Mouse (Mus musculus): Measurements from ENCODE around the gene Fau. TPM values are rescaled to one million over a fixed set of nuclear protein-coding genes. Genes with fewer than 3 reads are reported as not detected.

Gene Fau
- polyA plus RNA-seq, 1 experiment from 2014 or later, result 440 TPM

- H3K4me1 ChIP-seq (ENCODE audit: control insufficient read depth, low read depth, low read length), result peaks cover 33% of the 10 kb centered on the region
- no peaks in the 10 kb centered on the region; the same call in 1 of the 2 replicates for H3K36me3 ChIP-seq (ENCODE audit: control insufficient read depth, insufficient read depth)
- no peak overlapping the region for H3K9ac ChIP-seq (ENCODE audit: low read depth, low read length)
- H3K4me2 ChIP-seq (ENCODE audit: low read depth, low read length), result no peak overlapping the region
- peak overlapping the region; percentile 64 for H3K27ac ChIP-seq (ENCODE audit: low read length)
- ATAC-seq (ENCODE audit: low read depth), result peak; percentile 97
- H3K4me3 ChIP-seq (ENCODE audit: low read depth, low read length), result no peak overlapping the region
- no peaks in the 10 kb centered on the region for H3K9me3 ChIP-seq (replicated peaks; ENCODE audit: control insufficient read depth, low read length)
- WGBS (ENCODE audit: insufficient replicate concordance), result 59% methylated on average over 6 of the region's 6 CpGs
- no peaks in the 10 kb centered on the region for H3K27me3 ChIP-seq (ENCODE audit: control insufficient read depth, insufficient read depth, low read depth, low read length)
Measured at GRCm38 (mm10) chr19:6102169-6102853, 44.7 kb downstream of the Fau start.

- H3K27ac ChIP-seq (ENCODE audit: low read length), result no peak overlapping the region
- no peaks in the 10 kb centered on the region for H3K36me3 ChIP-seq (ENCODE audit: control insufficient read depth, insufficient read depth)
- H3K4me2 ChIP-seq (ENCODE audit: low read depth, low read length), result no peak overlapping the region
- no peak overlapping the region for H3K4me3 ChIP-seq (ENCODE audit: low read depth, low read length)
- 48% methylated on average over 4 of the region's 4 CpGs for WGBS (ENCODE audit: insufficient replicate concordance)
- H3K9me3 ChIP-seq (replicated peaks; ENCODE audit: control insufficient read depth, low read length), result no peaks in the 10 kb centered on the region
- no peak for ATAC-seq (ENCODE audit: low read depth)
- peaks cover 33% of the 10 kb centered on the region for H3K4me1 ChIP-seq (ENCODE audit: control insufficient read depth, low read depth, low read length)
- H3K9ac ChIP-seq (ENCODE audit: low read depth, low read length), result no peak overlapping the region
- H3K27me3 ChIP-seq (ENCODE audit: control insufficient read depth, insufficient read depth, low read depth, low read length), result no peaks in the 10 kb centered on the region
Measured at GRCm38 (mm10) chr19:6104476-6104875, 46.8 kb downstream of the Fau start.

- no peak within 1 kb of the TSS for H3K9ac ChIP-seq (ENCODE audit: low read depth, low read length)
- H3K4me2 ChIP-seq (ENCODE audit: low read depth, low read length), result no peak within 1 kb of the TSS
- H3K9me3 ChIP-seq (replicated peaks; ENCODE audit: control insufficient read depth, low read length), result no peaks in the 10 kb centered on the region
- no peaks in the 10 kb centered on the region for H3K27me3 ChIP-seq (ENCODE audit: control insufficient read depth, insufficient read depth, low read depth, low read length)
- ATAC-seq (ENCODE audit: low read depth), result no peak
- H3K4me3 ChIP-seq (ENCODE audit: low read depth, low read length), result no peak within 1 kb of the TSS
- WGBS (ENCODE audit: insufficient replicate concordance), result 81% methylated on average over 7 of the region's 7 CpGs
- H3K4me1 ChIP-seq (ENCODE audit: control insufficient read depth, low read depth, low read length), result peaks cover 33% of the 10 kb centered on the region
- H3K36me3 ChIP-seq (ENCODE audit: control insufficient read depth, insufficient read depth), result no peaks in the 10 kb centered on the region
- H3K27ac ChIP-seq (ENCODE audit: low read length), result no peak within 1 kb of the TSS
Measured at GRCm38 (mm10) chr19:6105586-6105985, 47.9 kb downstream of the Fau start, which contains the start of gene Naaladl1. Gene Naaladl1 (plus strand): TSS chr19:6105782.

Small RNA genes lying within 50 kb of the gene (microRNA-seq; reads per million reads assigned to microRNA genes)
- gene Mir6988, result 0.74 reads per million

Other genes with a start within 250 kb of the Fau start
- gene Frmd8, start 182.6 kb upstream of the Fau start, polyA plus RNA-seq (2015; fragmentation: Nextera tagmentation; extraction: Ambion mirVana), result 13.9 and 14.0 TPM in 2 replicates
- gene Slc25a45, start 180.0 kb upstream of the Fau start, polyA plus RNA-seq (2015; fragmentation: Nextera tagmentation; extraction: Ambion mirVana), result 6.3 and 6.9 TPM in 2 replicates
- gene Tigd3, start 163.7 kb upstream of the Fau start, polyA plus RNA-seq (2015; fragmentation: Nextera tagmentation; extraction: Ambion mirVana), result 2.3 and 2.6 TPM in 2 replicates
- 48.4 and 52.8 TPM in 2 replicates for gene Dpf2, start 144.8 kb upstream of the Fau start, polyA plus RNA-seq (2015; fragmentation: Nextera tagmentation; extraction: Ambion mirVana)
- 2.9 and 3.6 TPM in 2 replicates for gene Cdc42ep2, start 133.0 kb upstream of the Fau start, polyA plus RNA-seq (2015; fragmentation: Nextera tagmentation; extraction: Ambion mirVana)
- 47.2 and 48.6 TPM in 2 replicates for gene Pola2, start 93.6 kb upstream of the Fau start, polyA plus RNA-seq (2015; fragmentation: Nextera tagmentation; extraction: Ambion mirVana)
- 0.06 TPM in 2 replicates for gene Slc22a20, start 71.7 kb upstream of the Fau start, polyA plus RNA-seq (2015; fragmentation: Nextera tagmentation; extraction: Ambion mirVana)
- 22.2 and 23.4 TPM in 2 replicates for gene Capn1, start 41.9 kb upstream of the Fau start, polyA plus RNA-seq (2015; fragmentation: Nextera tagmentation; extraction: Ambion mirVana)
- 14.4 and 19.0 TPM in 2 replicates for gene Syvn1, start 11.3 kb upstream of the Fau start, polyA plus RNA-seq (2015; fragmentation: Nextera tagmentation; extraction: Ambion mirVana)
- 37.4 and 38.5 TPM in 2 replicates for gene Mrpl49, start 59 bp upstream of the Fau start, polyA plus RNA-seq (2015; fragmentation: Nextera tagmentation; extraction: Ambion mirVana)
- gene Znhit2, start 3.3 kb downstream of the Fau start, polyA plus RNA-seq (2015; fragmentation: Nextera tagmentation; extraction: Ambion mirVana), result 15.3 and 17.7 TPM in 2 replicates
- gene Tm7sf2, start 10.5 kb downstream of the Fau start, polyA plus RNA-seq (2015; fragmentation: Nextera tagmentation; extraction: Ambion mirVana), result 48.0 and 53.7 TPM in 2 replicates
- 27.8 and 28.9 TPM in 2 replicates for gene Vps51, start 19.4 kb downstream of the Fau start, polyA plus RNA-seq (2015; fragmentation: Nextera tagmentation; extraction: Ambion mirVana)
- gene Tmem262, start 22.2 kb downstream of the Fau start, polyA plus RNA-seq (2015; fragmentation: Nextera tagmentation; extraction: Ambion mirVana), result not detected in 2 replicates
- gene Gm28374, start 24.4 kb downstream of the Fau start, polyA plus RNA-seq (2015; fragmentation: Nextera tagmentation; extraction: Ambion mirVana), result 0.38 and 0.41 TPM in 2 replicates
- 19.2 and 21.8 TPM in 2 replicates for gene Zfpl1, start 27.1 kb downstream of the Fau start, polyA plus RNA-seq (2015; fragmentation: Nextera tagmentation; extraction: Ambion mirVana)
- gene Cdca5, start 27.1 kb downstream of the Fau start, polyA plus RNA-seq (2015; fragmentation: Nextera tagmentation; extraction: Ambion mirVana), result 28.9 and 32.5 TPM in 2 replicates
- 0.20 and 0.48 TPM in 2 replicates for gene AC131692.1, start 36.6 kb downstream of the Fau start, polyA plus RNA-seq (2015; fragmentation: Nextera tagmentation; extraction: Ambion mirVana)
- gene Naaladl1, start 47.9 kb downstream of the Fau start, polyA plus RNA-seq (2015; fragmentation: Nextera tagmentation; extraction: Ambion mirVana), result 2.5 TPM in 2 replicates
- gene Sac3d1, start 60.8 kb downstream of the Fau start, polyA plus RNA-seq (2015; fragmentation: Nextera tagmentation; extraction: Ambion mirVana), result 16.5 and 16.8 TPM in 2 replicates
- 54.8 and 61.2 TPM in 2 replicates for gene Snx15, start 70.5 kb downstream of the Fau start, polyA plus RNA-seq (2015; fragmentation: Nextera tagmentation; extraction: Ambion mirVana)
- gene Batf2, start 83.1 kb downstream of the Fau start, polyA plus RNA-seq (2015; fragmentation: Nextera tagmentation; extraction: Ambion mirVana), result 0.09 and 0.66 TPM in 2 replicates
- gene Arl2, start 83.7 kb downstream of the Fau start, polyA plus RNA-seq (2015; fragmentation: Nextera tagmentation; extraction: Ambion mirVana), result 23.5 and 25.1 TPM in 2 replicates
- gene Majin, start 126.5 kb downstream of the Fau start, polyA plus RNA-seq (2015; fragmentation: Nextera tagmentation; extraction: Ambion mirVana), result not detected in 2 replicates
- gene Gpha2, start 168.5 kb downstream of the Fau start, polyA plus RNA-seq (2015; fragmentation: Nextera tagmentation; extraction: Ambion mirVana), result not detected in 2 replicates
- 3.5 and 3.7 TPM in 2 replicates for gene Ppp2r5b, start 178.0 kb downstream of the Fau start, polyA plus RNA-seq (2015; fragmentation: Nextera tagmentation; extraction: Ambion mirVana)
- gene Atg2a, start 183.8 kb downstream of the Fau start, polyA plus RNA-seq (2015; fragmentation: Nextera tagmentation; extraction: Ambion mirVana), result 4.9 and 6.1 TPM in 2 replicates
- gene Ehd1, start 218.9 kb downstream of the Fau start, polyA plus RNA-seq (2015; fragmentation: Nextera tagmentation; extraction: Ambion mirVana), result 62.1 and 68.6 TPM in 2 replicates
- 0.34 and 0.40 TPM in 2 replicates for gene Cdc42bpg, start 248.6 kb downstream of the Fau start, polyA plus RNA-seq (2015; fragmentation: Nextera tagmentation; extraction: Ambion mirVana)